Mouse (Mus musculus): ENCODE results near the gene Apobec3.

- TF ChIP-seq CTCF (IDR thresholded peaks at IDR 0.05; ENCODE audit: low read depth, low read length) (no peak), POLR2A (IDR thresholded peaks at IDR 0.05; ENCODE audit: insufficient read depth, low read length) (peak; percentile 14), EP300 (IDR thresholded peaks at IDR 0.05; ENCODE audit: insufficient read depth, low read depth, low read length) (no peak)
Measured at GRCm38 (mm10) chr15:79882623-79883267, 8.7 kb upstream of the Apobec3 start.

All from ES-Bruce4 (cell line).